Mouse (Mus musculus): ENCODE measurements around the gene Pycard. TPM values are rescaled to one million over a fixed set of nuclear protein-coding genes. Genes with fewer than 3 reads are reported as not detected.

The Pycard gene
- polyA plus RNA-seq (2012; rRNA removed) = 60.1 and 71.2 TPM in 2 replicates

DNA sequence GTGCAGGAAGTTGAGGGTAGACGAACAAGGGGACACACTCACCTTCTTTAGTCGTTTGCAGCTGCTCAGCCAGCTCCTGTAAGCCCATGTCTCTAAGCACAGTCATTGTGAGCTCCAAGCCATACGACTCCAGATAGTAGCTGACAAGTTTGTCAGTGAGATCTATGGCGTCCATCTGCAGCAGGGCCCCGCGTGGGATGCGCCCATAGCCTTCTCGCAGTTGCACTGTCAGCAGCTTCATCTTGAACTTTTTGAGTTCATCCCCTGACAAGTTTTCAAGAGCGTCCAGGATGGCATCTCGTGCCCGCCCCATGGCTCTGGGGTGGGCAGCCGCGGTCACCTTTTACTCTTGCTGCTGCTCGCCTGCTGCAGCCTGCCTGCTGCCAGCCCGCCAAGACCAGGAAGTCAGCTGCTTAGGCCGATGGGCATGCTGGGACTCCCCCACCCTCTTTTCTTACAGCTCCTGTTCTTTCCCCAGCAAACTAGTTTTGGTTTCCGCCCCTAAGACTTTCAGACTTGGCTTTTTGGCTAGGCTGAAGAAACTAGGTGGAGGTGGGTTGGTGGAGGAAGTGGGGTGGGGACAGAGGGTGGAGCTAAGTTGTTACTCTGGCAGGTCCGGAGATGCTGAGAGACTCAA is at the start of gene Pycard:
Gene Pycard (minus strand): TSS at position 527 of the 637 bp plus-strand sequence.

DNA sequence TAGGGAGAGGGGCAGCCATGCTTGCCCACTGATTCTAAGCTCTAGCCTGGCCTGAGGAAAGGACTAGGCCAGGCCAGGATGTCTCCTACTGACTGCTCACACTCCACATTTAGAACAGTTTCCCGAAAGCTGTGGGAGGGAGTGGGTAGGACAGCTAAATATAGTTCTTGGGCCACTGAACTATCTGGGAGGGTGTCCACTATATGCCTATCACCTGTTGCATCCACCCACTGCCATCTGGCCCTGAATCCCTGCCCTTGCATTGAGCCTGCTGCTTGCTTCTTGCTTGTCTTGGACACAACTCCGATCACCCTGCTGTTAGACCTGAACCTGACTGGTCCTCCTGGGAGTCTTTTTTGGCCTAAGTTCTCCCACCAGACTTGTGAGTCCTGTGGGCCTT is 10.0 kb upstream of the Pycard start, which contains the start of gene Trim72:
Gene Trim72 (plus strand): TSS at position 262 of the 400 bp plus-strand sequence.

DNA sequence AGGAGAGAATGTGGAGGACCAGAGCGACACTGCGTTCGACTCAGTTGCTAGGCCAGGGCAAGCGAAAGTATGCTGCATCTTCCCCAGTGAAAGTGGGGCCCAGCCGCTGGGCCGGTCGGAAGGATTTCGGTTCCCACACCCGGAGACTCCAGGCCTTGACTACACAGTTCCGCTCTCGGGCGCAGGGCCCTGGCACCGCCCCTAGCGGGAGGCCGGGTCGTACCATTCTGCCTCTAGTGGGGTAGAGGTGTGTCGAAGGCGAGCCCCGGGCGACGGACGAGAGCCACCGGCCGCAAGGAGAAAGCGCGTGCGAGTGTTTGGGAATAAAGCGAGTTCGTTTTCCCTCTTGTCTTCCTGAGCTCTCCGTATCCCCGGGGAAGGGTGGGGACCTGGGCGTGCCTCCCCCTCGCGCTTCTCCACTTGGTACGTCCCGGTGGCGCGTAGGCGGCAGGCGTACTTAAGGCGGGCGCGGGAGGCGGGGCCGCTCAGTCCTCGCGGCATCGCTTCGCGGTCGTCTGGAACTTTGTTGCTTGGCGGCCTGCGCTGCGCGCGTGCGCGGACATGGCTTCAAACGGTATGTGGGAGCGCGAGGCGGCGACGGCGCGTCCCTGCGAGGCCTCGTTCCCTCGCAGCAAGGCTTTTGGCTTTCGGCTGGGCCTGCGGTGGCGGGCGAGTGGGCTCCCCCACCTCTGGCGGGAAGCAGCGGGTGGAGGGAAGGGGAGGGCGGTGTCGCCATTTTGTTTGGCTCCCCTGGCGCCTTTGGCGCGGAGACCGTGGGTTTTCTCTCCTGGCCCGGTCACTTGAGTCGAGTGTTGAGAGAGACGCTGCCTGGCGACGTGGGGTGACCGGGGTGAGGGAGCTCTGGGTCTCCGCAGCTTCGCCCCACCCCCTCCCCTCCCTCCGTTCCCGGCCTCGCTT is 26.4 kb downstream of the Pycard start, which contains the start of gene Fus:
Gene Fus (plus strand): TSS at position 454 of the 918 bp plus-strand sequence.

DNA sequence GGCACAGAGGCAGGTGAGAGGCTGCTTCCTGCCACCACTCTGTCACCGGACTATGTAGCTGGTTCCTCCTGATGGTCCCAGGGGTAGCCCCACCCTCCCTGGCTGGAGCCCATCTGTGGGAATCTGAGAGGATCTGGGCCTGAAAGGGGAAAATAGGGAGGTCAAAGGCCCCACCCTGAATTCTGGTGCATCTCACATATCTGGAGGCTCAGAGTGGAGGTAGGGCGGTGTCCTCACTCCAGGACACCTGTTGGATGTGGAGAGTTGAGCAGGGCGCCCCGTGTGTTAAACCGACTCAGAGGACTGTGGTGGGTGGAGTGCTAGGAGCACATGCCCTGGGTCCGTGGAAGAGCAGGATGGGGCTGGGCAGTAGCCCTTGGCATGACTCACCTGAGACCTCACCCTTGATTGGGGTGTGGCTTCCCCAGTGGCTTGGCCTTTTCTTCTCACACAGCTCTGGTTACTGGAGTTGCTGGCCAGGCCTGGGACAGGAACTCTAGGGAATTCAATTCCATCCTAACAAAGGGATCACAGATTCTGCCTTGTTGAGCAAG is 47.1 kb downstream of the Pycard start, which contains the start of gene Prss36:
Gene Prss36 (minus strand): TSS at position 256 of the 554 bp plus-strand sequence.

Other genes starting within 250 kb of the Pycard start
- gene Fbxl19, start 249.3 kb downstream of the Pycard start, polyA plus RNA-seq (2012; rRNA removed) = 68.7 and 76.0 TPM in 2 replicates
- gene Orai3, start 224.1 kb downstream of the Pycard start, polyA plus RNA-seq (2012; rRNA removed) = 51.2 and 60.6 TPM in 2 replicates
- gene Setd1a, start 217.2 kb downstream of the Pycard start, polyA plus RNA-seq (2012; rRNA removed) = 9.9 and 12.3 TPM in 2 replicates
- gene Gm49388, start 208.3 kb downstream of the Pycard start, polyA plus RNA-seq (2012; rRNA removed) = 0.06 TPM in 1 of 2 replicates, not detected in the other
- 78.5 and 87.3 TPM in 2 replicates for gene Hsd3b7, start 193.3 kb downstream of the Pycard start, polyA plus RNA-seq (2012; rRNA removed)
- gene Stx4a, start 169.6 kb downstream of the Pycard start, polyA plus RNA-seq (2012; rRNA removed) = 66.0 and 82.3 TPM in 2 replicates
- gene Stx1b, start 169.3 kb downstream of the Pycard start, polyA plus RNA-seq (2012; rRNA removed) = 15.2 and 17.7 TPM in 2 replicates
- 23.0 and 25.1 TPM in 2 replicates for gene Zfp646, start 117.6 kb downstream of the Pycard start, polyA plus RNA-seq (2012; rRNA removed)
- gene Zfp668, start 117.0 kb downstream of the Pycard start, polyA plus RNA-seq (2012; rRNA removed) = 11.1 and 14.6 TPM in 2 replicates
- gene Prss53, start 102.9 kb downstream of the Pycard start, polyA plus RNA-seq (2012; rRNA removed) = 6.7 and 8.5 TPM in 2 replicates
- gene Gm21974, start 98.4 kb downstream of the Pycard start, polyA plus RNA-seq (2012; rRNA removed) = not detected in 2 replicates
- gene Vkorc1, start 98.2 kb downstream of the Pycard start, polyA plus RNA-seq (2012; rRNA removed) = 241 and 372 TPM in 2 replicates
- 99.5 and 124 TPM in 2 replicates for gene Bckdk, start 89.8 kb downstream of the Pycard start, polyA plus RNA-seq (2012; rRNA removed)
- gene Kat8, start 81.4 kb downstream of the Pycard start, polyA plus RNA-seq (2012; rRNA removed) = 18.4 and 22.3 TPM in 2 replicates
- 44.6 and 45.0 TPM in 2 replicates for gene Prss8, start 63.8 kb downstream of the Pycard start, polyA plus RNA-seq (2012; rRNA removed)
- gene Prss36, start 47.1 kb downstream of the Pycard start, polyA plus RNA-seq (2012; rRNA removed) = 29.0 and 31.2 TPM in 2 replicates
- gene Fus, start 26.4 kb downstream of the Pycard start, polyA plus RNA-seq (2012; rRNA removed) = 304 and 455 TPM in 2 replicates
- gene Trim72, start 10.1 kb upstream of the Pycard start, polyA plus RNA-seq (2012; rRNA removed) = 0.97 and 1.1 TPM in 2 replicates
- gene Itgam, start 68.8 kb upstream of the Pycard start, polyA plus RNA-seq (2012; rRNA removed) = 5.6 and 6.6 TPM in 2 replicates
- gene Gm49368, start 68.8 kb upstream of the Pycard start, polyA plus RNA-seq (2012; rRNA removed) = 0.03 TPM in 1 of 2 replicates, not detected in the other
- gene Itgax, start 135.7 kb upstream of the Pycard start, polyA plus RNA-seq (2012; rRNA removed) = 2.1 and 2.3 TPM in 2 replicates
- 0.07 and 0.10 TPM in 2 replicates for gene Itgad, start 160.5 kb upstream of the Pycard start, polyA plus RNA-seq (2012; rRNA removed)
- gene Cox6a2, start 212.5 kb upstream of the Pycard start, polyA plus RNA-seq (2012; rRNA removed) = 1.6 and 1.8 TPM in 2 replicates
- gene Armc5, start 243.5 kb upstream of the Pycard start, polyA plus RNA-seq (2012; rRNA removed) = 60.6 and 67.5 TPM in 2 replicates
- 1.8 and 2.7 TPM in 2 replicates for gene 9130023H24Rik, start 244.2 kb upstream of the Pycard start, polyA plus RNA-seq (2012; rRNA removed)

All from ovary, adult 2 months (tissue).